Mouse (Mus musculus) adrenal gland, postnatal 36 days (tissue): ENCODE measurements around the gene Slc6a17. TPM values are rescaled to one million over a fixed set of nuclear protein-coding genes. Genes with fewer than 3 reads are reported as not detected.
A peak's percentile ranks its signal among the peaks of the same experiment; 100 is the strongest.

Experiments
- DNase-seq, 2 experiments: peaks; one replicate each; pipeline ENCODE4 v3.0.0; 2021; ENCODE audit warnings: mixed read lengths in 1 of 2
- total RNA-seq, 2 experiments: library from RNA; stranded (reverse); gene quantifications; 2 replicates each; pipeline ENCODE4 v1.2.3; 2021

Gene Slc6a17
- total RNA-seq, 2 experiments from 2014 or later: 2.5 to 10.7 TPM

DNA sequence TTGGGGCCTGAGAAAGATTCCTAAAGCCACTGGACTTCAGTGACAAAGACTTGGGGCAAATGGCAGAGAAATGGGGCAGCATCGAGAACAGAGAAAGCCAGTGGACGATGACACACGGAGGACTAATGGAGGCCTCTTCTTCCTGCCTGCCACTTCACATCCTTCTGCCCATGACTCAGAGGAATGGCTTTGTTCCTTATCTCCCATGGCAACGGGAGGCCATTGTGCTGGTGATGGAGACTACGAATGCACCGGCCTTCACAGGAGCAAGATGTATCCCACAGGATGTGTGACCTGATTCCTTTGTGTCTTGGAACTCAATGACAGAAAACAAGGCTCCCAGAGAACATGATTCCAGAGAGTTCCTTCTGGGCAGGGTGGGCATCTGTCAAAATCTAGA is 6.7 kb upstream of the Slc6a17 start:
- no peak for DNase-seq

DNA sequence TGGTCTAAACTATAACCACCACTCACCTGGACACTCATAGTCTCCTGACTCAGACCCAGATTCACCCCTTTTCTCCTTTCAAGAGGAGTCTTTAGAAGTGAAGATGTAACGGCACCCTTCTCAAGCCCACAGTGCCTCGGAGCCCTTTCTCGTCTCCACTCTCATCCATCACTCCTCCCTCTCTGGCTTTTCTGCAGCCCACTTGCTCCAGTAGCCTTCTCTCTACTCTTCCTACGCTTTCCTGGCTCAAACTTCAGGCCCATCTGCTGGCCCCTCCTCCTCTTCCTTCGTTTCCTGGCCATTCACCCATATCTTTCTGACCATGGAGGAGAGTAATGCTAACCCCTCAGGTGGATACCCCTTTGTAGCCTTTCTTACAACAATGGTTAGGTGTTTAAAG is 3.1 kb upstream of the Slc6a17 start:
- no peak for DNase-seq

DNA sequence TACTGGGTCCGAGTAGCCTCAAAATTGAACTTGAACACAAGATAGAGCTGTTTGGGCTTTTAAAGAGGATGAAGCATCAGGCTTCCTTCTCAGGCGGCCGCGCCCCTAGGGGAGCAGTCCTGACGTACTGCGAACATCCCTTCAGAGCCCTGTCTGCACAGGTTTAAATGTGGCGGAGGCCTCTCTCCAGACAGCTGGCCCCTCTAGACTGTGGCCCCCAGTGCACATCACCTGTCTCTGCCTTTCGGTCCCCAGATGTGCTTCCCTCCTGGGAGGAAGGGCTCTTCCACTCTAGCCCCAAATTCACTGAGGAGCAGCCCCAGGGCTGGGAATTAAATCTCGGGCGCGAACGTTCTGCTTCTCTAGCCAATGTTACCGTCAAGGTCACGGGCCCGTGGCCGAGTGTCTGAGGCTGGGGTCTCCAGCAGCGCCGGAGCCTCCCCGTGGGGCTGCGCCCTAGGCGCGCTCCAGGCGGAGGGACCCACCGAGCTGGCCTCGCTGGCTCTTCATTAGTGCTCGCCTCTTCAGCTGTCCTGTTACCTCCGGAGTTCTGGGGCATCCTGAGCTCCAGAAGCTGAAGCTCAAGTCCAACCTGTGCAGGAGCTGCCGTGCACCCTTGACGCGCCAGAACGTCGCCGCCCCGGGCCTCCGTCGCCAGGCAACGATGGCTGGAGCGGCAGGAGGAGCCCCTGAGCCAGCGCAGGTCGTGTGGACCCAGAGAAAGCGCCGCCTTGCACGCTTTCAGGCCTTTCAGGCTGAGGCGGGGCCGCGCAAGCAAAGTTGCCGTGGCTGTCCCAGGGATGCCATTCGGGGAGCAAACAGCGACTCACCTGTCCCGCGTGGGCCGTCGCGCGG is 815 bp downstream of the Slc6a17 start:
- DNase-seq: peak in 1 of 2 experiments; percentile 11

DNA sequence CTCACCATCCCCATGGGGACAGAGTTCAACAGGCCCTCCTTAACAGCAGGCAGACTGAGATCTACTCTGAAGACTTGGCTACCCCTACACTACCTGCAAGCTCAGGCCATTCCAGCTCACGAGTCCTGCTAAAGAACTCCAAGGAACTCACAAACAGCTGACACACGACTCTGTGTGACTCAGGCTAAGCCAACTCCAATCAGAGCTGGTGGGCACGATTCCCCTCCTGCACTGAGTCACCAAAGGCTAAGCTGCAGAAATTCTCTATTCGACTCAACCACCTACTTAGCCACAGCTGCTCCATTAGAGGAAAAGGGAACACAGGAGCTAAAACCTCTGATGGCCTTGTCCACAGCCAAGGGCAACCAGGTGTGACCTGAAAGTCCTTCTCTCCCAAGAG is 1.8 kb downstream of the Slc6a17 start:
- no peak for DNase-seq

DNA sequence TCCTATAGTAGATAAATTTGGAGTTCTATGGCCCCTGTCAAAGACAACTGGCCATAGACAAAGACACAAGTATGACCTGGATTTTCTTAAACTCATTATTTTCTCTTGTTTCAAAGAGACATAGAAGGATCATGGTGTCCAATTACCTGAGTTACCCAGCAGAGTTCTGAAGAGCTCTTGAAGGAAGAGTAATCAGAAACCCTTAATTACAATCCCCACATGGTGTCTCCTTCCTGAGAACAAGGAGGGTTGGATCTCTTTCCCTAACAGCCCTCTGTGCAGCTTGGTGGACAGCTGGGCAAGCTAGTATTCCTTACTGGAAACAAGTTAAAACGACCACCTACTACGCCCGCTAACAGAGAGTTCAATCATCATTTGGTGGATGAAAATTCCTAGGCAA is 6.4 kb downstream of the Slc6a17 start:
- no peak for DNase-seq

DNA sequence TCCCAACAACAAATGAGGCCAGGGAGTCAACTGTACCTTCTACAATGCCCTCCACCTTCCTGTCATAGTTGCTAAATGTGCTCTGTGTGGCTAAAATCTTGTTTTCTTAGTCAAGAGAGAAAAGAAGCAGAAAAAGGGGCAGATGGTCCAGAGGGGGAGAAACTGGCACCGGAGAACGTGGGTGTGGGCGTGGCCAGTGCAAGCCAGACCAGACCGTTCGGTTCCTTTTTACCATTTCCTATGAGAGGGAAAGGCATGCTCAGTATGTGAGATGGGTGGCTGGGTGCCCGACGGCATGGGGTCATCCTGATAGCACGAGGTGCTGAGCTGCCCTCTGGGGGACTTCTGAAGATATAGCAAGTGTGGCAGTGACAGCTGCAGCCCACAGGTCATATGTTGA is 9.1 kb downstream of the Slc6a17 start:
- no peak for DNase-seq

DNA sequence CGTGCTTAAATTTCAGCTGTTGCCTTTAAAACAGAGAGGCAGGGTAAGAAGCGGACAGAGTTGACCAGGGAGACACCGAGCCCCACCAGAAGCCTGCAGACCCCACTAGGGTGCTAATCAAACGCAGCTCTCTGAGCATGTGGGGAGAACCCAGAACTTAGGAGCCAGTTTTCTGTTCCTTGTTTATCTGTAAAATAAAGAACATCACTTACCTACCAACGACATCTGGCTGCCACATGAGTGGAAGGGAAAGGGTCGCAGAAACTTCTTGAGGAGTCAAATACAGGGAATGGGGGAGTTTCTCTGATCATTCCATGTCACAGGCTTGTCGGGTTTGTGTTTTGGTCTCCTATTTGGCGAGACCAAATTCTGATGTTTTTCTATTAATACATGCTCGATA is 9.9 kb downstream of the Slc6a17 start:
- no peak for DNase-seq

DNA sequence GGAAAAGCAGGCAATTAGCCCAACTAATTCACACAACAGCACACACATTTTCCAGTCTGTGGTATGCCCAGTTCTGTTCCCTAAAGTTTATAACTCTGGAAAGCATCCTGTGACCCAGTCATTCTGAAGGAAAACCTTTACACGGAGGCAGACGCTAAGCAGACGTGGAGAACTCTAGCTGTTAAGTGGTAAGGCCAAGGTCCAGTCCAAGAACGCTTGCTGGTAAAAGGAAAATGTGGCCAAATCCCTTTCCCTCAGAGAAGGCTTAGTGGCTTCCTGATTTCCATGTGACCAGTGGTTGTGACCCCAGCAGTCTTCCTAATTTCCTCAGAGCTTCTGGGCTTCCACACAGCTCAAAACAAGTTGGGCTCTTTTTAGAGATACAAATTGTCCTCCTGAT is 11.3 kb downstream of the Slc6a17 start:
- no peak for DNase-seq

DNA sequence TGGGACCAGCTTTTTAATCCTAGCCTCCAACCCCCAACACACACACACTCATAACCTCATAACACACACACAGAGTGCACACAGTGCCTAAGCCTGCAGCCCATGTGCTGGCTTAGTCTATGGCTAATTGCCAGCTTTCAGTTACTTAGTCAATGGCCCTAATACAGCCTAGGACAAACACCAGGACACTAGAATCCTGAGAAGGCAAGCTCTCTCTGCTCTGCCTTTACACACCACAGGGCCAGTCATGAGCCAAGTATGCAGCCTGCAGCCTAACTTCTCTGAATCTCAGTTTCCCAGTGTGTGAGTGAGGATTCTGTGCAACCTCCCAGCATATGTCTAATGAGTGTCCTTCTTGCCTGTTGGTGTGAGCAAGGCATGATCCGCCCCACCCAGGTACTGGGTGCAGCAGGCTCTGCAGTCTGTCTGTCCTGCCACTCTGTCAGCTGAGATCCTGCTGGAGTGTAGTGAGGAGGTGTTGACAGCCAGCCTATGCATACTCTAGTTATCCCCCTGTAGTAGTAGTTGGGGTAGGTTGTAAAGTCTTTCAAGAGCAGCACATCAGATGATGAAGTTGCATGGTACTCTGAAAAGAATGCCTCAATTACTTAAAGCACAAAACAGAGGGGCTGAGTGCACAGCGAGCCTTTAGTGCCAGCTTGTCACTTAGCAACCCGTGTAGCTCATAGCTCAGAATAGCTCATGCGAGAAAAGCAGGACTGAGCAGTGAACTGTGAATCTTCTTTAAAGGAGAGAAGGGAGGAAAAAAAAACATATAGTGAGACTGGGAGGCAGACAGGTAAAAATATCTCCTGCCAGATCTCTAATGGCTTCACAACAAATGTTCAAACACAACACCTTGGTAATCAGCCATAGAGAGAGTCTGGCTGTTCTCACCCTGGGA is 12.1 kb downstream of the Slc6a17 start:
- no peak for DNase-seq

DNA sequence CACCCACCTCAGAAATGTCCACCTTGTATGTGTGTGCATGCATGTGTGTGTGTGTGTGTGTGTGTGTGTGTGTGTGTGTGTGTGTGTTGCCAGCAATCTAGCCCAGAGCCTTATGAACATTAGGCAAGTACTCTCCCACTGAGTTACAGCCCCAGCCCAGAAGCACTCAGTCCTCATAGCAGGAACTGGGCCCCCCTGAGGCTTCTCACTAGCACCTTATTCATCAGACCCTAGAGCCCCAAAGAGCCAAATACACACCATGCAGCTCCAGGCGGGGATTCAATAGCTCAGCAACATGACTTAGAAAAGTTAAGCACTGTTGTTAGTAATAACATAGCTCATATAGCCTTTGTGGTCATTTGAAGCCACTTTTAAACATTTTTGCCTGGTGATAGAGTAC is 13.3 kb downstream of the Slc6a17 start:
- DNase-seq: no peak

DNA sequence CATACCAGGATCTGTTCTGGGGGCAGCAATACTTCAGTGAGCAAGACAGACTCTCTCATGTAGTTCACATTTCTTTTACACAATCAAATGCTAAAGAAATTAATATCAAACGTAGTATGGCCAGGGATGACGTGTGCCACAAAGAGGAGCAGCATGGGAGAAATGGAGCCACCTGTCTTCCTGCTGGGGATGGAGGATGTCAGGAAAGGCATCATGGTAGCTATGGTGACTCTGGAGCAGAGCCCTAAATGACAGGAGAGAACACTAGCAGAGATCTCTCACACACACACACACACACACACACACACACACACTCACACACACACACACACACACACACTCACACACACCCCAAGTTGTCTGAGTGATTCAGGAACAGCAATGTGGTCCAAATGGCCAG is 14.1 kb downstream of the Slc6a17 start:
- no peak for DNase-seq

DNA sequence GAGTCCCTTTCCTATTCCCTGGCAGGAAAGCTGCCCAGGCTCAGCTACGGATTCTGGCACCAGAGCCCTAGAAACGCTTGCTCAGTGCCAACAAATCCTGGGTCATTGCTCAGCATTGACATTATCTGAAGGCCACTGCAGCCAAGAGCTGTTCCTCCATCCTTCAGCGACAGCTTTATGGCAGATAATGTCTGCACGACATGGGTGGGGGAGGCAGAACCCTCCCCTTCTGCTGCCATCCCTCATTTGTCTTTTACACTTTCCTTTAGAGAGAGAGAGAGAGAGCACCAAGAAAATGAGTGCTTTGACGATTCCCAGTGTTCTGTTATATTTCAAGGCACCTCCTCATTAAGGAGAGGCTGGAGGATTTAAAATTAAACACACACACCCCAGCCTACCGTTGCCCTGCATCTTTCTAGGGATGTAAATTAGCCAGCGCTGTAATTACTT is 16.1 kb downstream of the Slc6a17 start:
- DNase-seq: peak; percentile 56 to 66

DNA sequence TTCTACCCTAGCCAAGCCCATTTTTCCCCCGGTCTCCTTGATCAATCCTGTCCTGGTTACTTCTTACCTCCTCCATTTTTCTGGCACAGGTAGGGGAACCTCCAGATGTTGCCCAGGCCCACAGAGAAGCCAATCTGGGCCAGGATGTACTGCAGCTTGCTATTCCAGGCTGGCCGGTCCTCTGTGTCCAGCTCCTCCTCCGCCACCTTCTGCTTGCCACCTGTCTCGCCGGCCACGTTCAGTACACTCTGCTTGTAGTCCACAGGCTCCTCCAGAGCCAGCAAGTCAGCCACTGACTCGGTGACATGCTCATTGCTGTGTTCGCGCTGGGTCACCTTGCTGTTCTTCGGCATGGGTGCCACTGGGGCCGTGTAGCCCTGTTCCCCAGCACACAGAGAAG is 17.5 kb downstream of the Slc6a17 start:
- no peak for DNase-seq

DNA sequence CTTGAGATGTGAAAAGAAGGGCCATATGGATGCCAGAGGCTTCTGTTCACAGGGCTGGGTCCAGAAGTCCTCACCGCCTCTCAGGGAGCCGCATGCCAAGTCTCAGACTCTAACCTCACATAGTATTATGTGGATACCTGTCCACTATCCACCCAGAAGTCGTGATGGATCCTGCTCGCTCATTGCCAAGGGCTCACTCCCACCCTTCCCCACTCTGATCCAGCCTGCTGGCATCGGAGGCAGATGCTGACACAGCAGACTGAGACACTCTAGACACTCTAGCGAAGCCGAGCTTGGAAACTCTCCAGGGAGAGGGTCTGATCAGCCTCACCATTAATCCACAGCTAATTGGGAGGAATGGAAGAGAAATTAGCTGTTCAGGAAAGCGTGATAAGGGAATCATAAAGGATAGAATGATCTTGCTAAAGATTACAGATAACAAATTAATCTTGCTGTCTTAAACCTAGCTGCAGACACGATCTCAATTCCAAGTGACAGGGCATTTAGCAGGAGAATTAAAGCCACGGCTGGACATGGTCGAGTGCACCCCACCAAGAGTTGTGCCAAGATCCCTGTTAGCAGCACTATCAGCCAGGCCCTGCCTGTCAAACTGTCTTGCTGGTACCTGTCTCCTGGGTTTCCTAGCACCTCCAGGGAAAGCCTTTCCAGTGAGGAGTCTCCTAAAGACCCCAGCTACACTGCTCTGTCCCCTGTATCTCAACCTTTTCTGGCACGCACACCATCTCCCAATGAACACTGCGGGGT is 21.6 kb downstream of the Slc6a17 start:
- no peak for DNase-seq

DNA sequence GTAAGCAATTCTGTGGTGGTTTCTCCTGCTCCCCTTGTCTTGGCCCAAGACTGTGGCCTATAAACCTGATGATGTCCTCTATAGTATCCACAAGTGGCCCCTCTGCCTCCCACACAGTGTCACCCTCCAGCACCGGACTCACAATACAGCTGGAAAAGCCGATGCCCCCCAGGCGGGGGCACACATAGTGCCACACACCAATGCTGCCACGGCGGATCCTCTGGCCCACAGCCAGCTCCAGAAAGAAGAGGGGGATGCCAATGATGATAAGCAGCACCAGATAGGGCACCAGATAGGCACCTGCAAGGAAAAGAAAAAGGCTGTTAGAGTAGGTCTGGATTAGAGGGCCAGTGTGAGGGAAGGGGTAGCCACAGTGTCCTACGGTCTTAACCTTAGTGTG is 22.3 kb downstream of the Slc6a17 start:
- no peak for DNase-seq

DNA sequence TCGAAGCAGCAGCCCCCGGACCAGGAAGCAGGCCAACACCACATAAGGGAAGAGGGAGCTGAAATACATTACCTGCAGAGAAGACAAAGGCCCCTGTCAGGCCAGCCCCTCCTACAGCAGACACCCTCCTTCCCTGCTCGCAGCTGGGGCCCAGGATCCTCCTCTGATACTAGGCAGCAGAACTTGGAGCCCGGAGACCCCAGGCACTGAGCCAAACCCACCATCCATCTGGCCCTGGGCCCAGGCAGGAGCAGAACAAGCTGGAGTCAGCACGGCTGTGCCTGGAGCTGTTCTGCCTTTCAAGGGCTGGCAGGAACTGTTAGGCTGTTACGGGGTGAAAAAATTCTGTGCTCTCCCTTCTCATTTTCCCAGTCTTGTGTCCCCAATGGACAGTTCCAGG is 26.4 kb downstream of the Slc6a17 start:
- no peak for DNase-seq

DNA sequence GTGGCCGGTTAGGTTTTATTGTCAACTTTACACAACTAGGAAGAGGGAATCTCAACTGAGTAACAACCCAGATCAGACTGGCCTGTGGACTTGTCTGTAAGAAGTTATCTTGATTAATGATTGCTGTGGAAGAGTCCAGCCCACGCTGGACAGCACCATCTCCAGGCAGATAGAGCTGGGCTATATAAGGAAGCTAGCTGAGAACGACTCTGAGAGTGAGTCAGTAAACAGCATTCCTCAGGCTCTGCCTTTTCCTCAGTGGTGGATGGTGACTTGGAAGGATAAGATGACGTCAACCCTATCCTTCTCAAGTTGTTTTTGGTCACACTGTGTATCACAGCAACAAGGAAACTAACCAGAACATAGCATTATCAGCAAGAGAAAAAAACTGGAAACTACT is 29.2 kb downstream of the Slc6a17 start:
- DNase-seq: no peak

DNA sequence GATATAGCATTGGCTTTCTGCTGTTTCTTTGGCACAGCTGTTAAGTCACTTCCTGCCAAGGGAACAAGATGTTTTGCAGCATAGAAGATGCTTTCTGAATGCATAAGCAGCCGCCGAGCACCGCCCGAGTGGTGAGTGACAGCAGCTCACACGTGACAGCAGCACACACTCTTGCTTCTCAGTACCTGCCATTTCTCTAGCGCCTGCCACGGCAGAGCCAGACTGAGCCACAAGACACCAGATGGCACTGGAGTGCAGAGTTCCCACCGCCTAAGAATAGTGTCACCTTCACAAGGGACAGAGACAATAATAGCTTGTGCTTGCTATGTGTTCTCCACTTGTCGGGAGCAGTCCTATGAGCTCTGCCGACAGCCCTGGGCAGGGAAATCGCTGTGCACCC is 34.5 kb downstream of the Slc6a17 start:
- DNase-seq: no peak

DNA sequence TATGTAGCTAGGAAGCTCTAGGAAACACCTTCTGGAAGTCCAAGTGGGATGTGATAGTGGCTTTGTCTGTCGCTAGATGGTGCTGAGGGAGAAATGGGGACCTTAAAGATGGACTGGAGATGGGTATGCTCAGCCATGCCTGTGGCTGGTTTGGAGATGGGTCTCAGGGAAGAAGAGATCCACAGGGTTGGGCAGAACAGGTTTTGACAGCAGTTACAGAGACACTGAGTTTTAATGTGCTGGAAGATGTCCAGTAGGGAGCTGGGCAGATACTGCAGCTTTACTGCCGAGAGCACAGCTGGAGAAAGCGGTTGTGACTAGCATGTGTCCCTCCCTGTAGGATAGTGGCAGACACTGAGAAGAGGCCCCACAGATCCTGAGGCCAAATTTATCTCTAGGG is 37.2 kb downstream of the Slc6a17 start:
- DNase-seq: no peak

DNA sequence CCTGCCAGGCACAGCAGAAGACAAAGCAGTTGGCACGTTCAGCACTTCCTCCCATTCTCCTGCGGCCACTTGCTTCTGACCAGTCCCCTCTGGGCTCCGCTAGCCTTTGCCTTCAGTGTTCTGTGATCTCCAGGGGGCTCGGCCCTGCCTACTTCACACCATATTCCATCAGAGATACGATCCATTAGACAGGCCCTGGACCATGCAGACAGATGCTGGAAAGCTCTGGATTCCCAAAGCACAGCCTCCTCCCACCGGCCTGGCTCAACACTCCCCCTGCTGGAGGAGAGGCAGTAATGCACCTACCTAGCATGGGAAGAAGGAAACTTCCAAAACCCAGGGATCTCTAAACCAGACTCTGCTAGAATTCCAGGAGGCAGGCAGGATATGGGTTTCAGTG is 45.6 kb downstream of the Slc6a17 start:
- peak; percentile 45 to 62 for DNase-seq

DNA sequence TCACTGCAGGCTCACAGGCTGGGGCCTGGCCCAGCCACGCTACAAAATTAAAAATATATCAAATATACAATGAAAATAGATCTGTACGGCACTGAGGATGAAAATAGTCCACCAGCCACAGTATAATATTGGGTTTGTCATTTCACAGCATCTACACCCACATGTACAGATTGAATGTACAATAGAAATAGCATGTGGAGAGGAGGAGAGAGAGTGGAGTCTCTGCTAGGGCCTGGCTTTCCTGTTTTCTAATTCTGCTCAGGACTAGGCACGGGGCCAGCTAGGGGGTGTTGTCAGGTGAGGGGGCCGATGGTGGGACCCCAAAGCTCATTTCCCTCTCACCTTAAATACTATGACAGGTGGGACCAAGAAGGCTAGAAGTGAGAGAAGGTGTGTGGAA is 48.8 kb downstream of the Slc6a17 start:
- DNase-seq: no peak

DNA sequence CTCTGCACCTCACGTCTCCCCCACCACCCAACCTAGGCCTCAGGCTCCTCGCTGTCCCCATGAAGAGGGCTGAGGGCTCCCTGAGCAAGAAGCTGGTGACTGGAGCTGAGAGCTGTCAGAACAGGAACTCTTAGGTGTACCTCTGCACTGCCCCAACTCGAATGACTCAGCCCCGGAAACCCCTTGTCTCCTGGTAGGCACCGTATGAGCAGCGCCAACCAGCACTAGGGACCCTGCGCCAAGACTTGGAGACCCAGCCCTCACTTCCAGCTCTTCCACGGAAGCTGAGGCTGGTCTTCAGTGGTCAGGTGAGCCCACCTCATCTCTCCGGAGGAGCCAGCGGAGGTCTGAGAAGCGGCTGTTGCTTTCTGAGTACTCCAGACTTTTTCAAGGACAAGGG is 49.7 kb downstream of the Slc6a17 start:
- no peak for DNase-seq

DNA sequence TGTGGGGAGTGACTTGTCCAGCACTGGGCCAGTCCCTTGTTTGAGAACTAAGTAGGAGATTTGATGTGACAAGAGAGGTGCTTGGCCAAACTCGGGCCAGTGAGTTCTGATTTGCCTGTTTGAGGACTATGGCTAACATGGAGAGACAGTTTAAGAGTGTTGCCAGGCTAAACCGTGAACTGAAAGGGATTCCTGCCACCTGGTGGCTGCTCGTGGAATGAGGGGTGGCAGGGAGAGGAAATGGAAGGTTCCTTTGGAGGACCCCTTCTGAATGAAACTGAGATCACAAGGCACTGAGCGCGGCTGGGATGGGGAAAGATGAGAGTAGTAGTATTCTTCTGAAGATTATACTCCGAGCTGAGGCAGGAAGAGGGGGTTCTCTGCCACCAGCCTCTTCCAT is 51.2 kb downstream of the Slc6a17 start:
- DNase-seq: peak; percentile 75 to 77
